Mouse (Mus musculus) spleen, adult 2 months (tissue): ENCODE measurements around the gene Arhgap20.

Source experiments
- CTCF ChIP-seq: fragments of 200-500 bp; IDR thresholded peaks from 2 replicates; pipeline ENCODE4 v1.5.1; 2011; ENCODE audit warnings: mild to moderate bottlenecking, inconsistent platforms; ENCODE audit not compliant: insufficient read depth, insufficient read length, insufficient replicate concordance; ENCODE audit errors: extremely low read depth
- POLR2A ChIP-seq: fragments of 200-500 bp; IDR thresholded peaks from 2 replicates; pipeline ENCODE4 v1.6.1; 2011; ENCODE audit warnings: low read depth, low read length, inconsistent platforms

DNA sequence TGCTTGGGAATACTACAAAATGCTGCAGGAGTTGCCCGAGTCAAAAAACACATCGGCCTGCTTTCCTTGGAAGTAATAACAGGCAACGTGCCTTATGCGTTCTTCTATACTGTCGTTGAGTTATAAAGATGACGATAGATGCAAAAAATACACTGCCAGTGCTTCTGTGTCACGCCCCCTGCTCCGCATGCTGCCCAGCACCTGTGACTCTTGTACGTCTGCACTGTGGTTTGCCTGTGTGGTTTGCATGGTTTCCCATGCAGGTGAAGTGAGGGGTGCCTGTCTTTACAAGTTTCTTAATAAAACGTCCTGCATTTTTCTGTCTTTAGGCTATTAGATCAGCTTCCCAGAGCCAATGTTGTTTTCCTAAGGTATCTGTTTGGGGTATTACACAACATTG, 80.7 kb downstream of the Arhgap20 start:
- TF ChIP-seq CTCF, result no peak
- TF ChIP-seq POLR2A, result no peak
